Mouse (Mus musculus) megakaryocyte, adult 5-6 weeks (primary cell): ENCODE measurements around the gene Tcap. TPM values are rescaled to one million over a fixed set of nuclear protein-coding genes. Genes with fewer than 3 reads are reported as not detected.

ENCODE experiments used
- ATAC-seq: 2 replicates; pipeline ENCODE4 v1.8.0; 2016; ENCODE audit warnings: mild to moderate bottlenecking, inconsistent platforms; ENCODE audit not compliant: poor library complexity, severe bottlenecking
- total RNA-seq, 2 experiments: library from RNA; stranded (forward) in 1 of 2; stranded (reverse) in 1 of 2; fragments of 153-499, 151-499 nt in 1 of 2; fragments of 221-1000, 200-1000 nt in 1 of 2; gene quantifications; 2 replicates each; pipeline versions ENCODE4 v1.2.3 to v1.2.4; 2015 to 2017

The Tcap gene
- total RNA-seq (2015) (not detected in 2 replicates), total RNA-seq (2017) (not detected in 2 replicates)

DNA sequence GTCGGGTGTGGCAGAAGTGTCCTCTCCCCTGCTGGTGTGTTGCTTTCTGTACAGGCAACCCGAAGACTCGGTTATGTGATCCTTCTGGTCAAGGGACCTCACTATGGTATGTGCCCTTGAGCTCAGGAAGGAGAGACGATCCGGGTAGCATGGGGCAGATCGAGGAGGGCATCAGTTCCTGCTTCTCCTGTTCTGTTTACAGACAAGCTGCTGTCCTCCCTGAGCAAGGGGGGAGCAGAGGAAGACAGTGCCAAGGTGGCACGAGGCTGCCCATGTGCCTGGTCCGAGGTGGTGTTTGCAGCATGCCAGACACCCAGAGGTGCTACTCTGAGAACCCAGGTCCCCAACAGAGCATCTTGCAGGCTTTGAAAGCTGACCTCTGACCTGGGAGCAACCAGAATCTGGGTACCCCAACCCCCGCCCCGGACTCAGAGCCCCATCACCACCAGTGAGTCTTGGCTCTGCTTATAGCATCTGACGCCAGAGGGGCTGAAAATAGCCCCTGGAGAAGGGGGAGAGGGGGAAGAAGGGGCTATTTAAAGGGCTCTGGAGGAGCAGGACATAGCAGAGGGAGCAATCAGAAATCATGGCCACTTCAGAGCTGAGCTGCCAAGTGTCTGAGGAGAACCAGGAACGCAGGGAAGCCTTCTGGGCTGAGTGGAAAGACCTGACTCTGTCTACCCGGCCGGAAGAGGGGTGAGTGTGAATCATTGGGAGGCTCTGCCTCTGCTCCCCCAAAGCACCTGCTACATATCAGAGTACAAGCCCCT lies at the start of gene Tcap:
Tcap (plus strand) TSS at position 551 of the 770 bp plus-strand sequence.
- ATAC-seq, result no peak

DNA sequence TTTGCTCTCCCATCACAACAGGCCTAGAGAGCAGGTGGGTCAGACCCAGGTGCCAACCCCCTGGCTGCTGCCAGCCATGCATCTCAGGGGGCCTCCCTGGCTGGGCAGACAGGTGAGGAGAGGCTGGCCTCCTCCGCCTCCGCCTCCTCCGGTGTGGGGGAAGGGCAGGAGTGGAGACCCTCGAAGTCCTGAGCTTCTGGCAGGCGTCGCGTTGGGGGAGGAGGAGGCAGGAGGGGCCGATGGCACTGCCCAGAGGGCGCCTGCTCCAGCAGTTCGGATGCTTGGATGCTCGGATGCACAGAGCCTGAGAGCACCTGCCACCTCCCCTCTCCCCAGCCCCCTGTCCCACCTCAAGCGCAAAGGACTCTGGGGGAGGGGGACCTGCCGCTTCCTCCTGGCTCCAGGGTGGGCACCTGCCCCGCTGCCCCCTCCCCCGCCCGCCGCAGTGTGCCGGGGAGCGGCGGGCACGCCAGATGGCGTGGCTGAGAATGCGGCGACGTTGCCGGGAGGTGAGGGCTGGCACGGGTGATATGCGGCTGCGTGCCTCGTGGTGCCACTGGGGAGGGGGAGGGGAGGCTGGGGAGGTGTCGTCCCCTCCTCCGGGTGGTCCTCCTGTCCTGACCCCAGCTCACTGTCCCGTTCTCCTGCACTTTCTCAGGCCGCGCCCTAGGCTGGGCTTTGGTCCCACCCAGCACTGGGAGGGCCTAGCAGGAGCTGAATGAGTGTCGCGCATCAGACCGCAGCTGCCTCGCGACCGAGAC lies 49.5 kb upstream of the Tcap start:
- no peak for ATAC-seq

DNA sequence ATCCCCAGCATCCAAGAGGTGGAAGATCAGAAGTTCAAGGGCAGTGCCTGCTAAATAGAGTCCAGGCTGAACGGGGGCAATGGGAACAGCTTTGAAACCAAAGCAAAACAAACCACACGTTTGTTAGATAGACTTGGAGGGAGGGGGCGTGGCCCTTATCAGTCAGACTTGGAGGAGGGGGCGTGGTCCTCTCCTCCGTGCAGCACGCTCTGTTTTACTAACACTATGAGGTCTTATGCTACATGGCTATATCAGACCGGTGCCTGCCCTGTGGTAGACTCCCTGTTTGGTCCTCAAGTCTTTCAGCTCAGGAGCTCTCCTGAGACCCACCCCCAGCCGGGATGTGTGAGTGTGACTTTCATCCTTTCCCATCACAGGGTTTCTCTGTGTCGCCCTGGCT lies 48.4 kb upstream of the Tcap start:
- ATAC-seq, result no peak

DNA sequence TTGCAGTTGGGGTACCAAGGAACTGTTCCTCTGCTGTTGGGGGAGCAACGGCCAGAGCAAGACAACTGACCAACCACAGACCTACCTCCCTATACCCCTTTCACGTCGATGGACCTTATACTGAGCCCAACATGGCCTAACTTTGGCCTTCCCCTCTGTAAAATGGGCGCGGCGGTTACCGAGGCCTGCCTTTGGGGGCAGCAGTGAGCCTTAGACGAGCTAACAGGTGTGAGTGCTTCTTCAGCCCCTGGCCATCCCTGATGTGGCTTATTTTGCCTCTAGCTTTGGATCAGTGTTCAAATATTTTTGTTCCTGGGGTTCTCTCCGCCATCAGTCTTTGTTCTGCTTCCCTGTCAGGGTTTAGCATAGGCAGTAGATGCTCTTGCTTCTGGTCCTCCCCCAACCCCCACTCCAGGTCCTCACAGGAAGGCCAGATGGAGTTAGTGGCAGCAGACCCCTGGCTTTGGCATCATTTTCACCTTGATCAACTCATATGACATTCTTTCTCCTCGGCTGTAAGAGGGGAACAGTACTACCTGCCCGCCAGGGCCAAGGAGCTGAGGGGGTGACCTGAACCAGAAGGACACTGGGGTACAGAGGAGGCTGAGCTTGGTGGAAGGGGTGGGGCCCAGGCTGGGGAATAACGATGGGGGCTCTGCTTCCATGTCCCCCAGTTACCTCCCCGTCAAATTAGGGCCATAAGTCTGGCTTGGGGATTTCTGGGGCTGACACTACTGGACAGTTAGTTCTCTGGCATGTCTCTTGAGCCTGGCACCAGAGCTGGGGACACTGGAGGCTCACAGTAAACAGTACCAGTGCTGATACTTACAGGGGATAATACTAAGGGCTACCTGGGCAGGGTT lies 47.1 kb upstream of the Tcap start:
- ATAC-seq, result no peak

DNA sequence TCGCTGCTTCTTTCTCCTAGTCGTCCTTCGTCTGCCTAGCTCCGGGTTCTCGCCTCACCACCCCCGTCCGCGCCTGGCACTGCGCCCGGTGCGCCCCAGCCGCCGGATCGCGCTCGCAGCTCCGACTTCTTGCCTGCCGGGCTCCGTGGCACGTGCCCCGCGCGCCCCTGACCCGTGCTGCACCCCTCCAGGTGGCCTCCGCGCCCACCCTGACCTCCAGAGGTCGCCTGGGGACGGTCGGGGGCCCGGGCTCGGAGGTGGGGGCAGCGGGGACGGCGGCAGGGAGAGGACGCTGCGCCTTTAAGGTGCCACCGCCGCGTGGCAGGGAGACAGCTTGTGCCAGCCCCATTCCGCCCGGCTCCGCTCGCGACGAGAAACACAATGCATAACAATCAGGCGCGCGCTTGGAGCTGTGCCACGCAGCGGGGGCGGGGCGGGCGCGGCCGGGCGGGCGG lies 45.1 kb upstream of the Tcap start:
- no peak for ATAC-seq

DNA sequence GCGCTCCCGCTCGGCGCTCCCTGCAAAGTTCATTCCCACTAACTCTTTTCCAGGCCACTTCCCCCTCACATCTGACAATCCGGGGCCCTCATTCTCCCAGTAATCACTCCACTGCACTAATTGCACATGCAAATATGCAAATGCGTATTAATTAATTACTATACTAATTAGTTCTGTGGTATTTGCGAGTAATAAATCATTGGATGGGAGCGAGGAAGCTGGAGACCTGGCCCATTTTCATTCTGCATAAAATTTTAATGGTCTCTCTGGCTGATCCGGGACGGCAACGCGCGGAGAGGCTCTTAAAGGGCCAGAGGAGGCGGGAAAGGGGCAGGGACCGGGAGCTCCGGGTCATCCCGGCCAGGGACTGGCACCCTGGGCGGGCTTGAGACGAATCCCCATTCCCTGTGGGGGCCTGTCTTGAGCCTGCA lies 44.5 kb upstream of the Tcap start:
- no peak for ATAC-seq

DNA sequence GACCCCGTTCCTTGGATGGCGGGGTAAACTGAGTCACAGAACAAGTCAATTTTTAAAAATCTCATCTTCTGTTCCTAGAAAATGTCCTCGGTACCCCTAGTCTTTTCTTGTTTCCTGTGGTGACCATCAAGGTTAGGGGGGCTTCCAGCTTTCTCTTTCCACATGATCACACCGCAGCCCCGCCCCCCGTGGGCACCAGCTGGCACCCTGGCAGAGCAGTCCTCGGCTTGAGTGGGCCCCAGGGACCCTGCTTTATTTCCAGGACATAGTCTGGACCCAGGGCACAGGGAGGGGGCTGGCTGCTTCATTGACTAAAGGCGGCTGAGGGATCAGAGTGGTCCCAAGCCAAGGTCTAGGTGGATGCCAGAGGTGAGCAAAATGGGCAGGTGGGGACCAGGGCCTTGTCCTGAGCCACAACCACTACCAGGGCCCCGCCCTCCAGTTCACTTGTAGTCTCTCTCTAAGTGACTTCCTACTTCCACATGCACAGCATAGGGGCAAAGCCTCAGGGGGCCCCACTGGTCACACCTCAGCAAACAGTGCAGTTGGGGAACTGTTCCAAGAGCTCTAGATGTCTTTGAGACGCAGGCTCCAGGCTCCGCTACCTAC lies 43.8 kb upstream of the Tcap start:
- no peak for ATAC-seq

DNA sequence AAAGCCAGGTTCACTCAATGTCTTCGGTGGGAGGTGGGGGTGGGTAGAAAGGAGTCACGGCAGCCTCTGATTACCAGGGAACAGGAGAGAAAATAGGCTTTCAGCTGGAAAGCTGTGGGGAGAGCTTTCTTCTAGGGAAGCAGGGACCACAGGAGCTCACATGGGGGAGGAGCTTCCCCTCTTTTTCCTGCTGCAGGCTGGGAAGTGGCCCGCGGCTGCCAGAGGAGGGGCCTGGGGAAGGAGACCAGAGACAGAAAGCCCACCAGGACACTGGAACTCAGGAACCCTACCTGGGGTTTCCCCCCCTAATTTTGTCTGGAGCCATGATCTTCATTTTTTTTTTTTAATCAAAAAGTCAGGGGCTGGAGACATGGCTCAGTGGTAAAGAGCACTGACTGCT lies 43.0 kb upstream of the Tcap start:
- ATAC-seq, result no peak

DNA sequence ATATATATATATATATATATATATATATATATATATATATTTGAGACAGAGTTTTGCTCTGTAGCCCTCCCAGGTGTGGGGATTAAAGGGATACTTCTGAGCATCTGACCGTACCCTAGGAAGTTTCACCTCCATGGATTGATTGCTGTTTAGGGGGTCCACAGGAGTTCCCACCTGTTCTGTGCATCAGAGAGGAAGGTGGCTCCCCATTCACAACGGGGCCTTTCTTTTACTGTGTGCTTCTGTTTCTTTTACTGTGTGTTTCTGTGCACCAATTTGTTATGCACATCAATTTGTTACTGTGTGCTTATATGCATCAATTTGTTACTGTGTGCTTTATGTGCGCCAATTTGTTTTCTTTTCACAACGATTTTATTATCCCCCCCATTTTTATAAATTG lies 42.4 kb upstream of the Tcap start:
- no peak for ATAC-seq

DNA sequence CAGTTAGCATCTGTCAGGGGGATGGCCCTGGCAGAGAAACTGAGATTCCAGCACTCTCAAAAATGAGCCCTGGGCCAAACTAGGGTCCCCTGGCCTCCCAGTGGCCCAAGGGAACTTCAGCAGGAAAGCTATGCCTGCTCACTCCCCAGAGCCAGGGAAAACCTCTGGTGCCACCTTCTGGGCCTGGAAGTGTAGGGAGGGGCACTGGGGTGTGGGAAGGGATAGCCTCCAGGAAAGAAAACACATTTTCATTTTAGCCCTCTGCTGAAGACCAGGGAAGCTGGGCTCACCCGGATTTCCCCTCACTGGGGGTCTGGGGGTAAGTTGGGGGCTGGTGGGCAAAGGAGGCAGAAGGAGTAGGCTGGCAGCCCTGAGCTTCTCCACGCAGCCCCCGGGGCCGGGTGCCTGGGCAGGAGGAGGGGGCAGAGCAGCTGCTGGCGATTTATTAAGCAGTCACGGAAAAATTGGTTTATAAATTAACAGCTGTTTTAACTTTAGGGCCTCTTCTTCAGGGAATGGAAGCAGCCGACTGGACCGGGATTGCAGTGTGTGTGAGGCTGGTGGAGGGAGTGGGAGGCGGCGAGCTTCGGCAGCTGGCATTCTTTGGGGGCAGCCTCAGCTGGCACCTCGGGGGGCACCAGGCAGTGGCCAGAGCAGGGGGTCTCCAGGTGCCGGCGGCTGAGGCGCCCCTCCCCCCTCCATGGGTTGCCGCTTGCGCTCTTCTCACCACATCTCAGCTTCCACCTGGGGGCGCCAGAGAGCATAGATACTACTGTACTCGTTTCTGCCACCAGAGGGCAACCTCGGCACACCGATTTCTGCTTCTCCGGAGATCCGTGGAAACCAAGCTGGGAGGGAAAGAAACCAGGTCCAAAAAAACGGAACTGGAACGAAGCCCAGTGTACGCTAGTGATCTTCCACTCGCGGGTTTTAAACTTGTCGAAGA lies 41.3 kb upstream of the Tcap start:
- peak; percentile 96 for ATAC-seq

DNA sequence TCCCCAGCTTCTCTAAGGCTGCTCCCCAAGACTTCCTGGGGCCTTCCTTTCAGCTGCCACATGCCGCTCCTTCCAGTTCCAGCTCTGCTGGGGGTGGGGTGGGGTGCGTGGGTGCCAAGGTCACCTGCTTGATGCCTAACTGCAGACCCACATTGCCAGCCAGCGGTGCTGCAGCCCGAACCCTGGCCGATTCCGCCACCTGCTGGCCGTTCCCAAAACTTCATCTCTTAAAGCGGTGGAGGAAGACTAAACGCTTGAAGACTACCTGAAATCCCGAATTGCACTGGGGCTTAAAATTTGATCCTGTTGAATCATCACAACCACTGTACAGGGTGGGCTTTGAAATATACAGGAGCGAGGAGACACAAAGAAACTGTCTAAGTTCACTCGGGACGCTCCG lies 38.4 kb upstream of the Tcap start:
- peak; percentile 56 for ATAC-seq

DNA sequence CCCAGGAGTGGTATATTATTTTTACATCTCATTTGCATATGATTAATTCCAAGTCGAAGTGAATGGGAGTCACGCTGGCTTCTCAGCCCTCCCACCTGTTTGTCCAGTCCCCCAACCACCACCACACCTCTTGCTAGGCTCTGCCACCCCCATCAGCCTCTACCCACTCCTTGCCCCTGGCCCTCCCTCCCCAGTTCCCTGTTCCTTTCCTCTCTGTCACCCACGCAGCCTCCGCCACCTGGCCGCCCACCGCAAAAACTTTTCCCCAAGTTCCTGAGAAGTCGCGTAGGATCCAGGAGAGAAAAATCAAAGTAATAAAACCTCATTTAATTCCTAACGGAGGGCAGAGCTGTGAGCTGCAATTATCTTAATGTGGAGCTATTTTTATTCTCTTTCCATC lies 37.4 kb upstream of the Tcap start:
- ATAC-seq, result no peak

DNA sequence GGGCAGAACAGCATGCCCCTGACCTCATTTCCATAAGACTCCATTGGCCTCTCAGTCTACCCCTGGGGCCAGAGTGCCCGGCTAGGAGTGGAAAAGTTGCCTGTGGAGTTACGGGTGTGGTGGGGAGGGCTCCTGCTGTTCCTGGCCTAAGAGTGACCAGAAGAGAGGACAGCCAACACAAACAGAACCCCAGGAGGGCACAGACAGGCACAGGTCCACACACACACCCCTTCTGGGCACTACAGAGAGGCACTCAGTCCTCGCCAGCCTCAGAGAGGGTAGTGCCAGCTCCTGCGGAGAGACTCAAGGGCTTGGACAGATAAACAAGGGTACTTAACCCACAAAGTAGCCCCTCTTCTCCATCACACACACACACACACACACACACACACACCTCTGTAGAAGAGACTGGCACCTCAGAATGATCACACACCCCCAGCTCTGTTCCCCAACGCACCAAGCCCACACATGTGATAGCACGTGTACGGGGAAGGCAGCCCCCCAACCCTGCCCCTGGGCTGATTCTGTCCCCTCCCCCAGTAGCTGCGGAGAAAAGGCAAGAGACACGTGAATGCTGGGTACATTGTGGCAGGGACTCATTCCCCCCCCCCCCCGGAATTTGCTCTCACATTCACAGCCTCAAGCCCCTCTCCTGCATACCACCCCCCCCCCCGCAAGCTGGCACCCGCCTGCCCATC lies 36.1 kb upstream of the Tcap start:
- ATAC-seq, result no peak

DNA sequence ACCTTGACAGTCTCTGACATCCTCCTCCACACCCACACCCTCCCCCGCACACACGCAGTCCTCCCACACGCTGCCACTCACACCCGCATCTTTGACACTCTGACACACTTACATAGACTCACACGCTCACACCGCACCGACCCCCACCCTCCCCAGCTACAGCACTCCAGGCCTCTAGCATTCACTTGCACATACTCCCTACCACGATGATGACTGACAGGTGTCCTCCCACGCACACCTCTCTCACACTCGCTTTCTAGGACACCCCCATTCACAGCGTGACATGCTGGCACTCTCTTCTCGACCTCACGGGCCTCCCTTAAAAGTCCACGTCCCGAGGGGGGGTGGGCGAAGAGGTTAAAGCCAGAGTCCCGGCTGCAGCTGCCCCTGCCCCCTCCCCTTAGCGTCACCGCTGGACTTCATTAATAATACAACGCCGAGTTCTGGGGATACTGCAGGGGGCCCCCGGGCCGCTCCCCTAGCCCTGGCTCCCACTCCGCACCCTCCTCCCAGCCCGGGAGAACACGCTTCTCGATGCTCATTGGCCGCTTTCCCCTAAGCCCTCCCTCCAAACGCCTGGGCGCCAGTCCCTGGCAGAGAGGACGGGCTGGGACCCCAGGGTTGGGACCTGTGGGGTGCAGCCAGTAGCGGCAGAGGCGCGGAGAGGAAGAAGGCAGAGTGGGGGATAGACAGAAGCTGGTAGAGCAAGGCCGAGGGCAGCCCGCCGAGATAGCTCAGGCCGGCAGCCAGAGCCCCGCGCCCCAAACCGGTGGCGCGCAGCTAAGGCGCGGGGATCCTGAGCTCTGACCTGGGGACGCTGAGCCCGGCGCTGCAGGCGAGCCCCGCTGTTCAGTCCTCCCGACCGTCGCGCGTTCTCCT lies 35.3 kb upstream of the Tcap start, which contains the start of gene Ppp1r1b:
Ppp1r1b (plus strand) TSS at position 322 of the 879 bp plus-strand sequence.
- no peak for ATAC-seq

DNA sequence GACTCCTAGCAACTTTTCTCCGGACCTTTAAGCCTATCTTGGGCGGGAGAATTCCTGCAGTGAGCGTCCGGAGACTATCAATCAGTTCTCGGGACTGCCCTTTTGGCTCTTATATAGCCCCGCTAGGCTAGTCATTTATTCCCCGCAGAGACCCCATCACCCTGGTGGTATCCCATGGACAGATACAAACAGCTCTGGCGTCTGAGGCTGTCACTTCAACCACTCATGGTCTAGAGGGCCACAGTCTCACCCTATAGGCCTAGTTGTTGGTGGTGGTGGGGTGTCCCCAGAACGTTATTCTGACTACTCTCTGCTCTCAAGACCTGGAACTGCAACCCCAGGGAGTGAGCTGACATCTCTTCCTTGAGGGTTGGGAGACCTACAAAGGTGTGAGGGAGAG lies 34.3 kb upstream of the Tcap start:
- no peak for ATAC-seq

DNA sequence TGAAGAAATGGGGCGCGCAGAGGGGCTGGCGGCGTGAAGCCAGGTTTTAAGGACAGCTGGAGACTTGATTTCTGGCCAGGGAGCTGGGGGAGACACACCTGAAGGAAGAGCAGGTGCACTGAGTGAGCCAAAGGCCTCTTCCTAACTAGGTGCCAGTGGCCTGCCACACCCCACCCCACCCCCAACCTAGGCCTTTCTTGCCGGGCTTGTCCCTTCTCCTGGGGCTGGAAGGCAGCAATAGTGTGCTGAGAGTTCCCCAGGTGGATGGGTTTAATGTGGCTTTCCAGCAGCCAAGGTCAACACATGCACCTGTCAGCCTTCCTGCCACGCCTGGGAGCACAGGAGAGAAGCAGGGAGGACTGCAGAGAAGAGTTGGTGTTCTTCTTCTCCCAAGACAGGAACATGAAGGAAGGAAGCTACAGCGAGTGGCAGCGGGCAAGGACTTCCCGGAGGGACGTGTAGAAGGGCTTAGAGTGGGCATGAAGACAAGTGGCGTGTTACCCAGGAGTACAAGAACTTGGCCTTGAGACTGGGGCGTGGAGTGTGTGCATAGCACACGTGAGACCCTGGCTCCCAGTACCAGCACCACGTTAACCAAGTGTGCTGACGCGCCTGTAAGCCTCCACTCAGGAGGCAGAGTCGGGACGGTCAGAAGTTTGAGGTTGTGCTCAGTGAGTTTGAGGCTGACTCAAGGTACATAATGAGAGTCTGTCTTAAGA lies 31.2 kb upstream of the Tcap start:
- ATAC-seq, result no peak

DNA sequence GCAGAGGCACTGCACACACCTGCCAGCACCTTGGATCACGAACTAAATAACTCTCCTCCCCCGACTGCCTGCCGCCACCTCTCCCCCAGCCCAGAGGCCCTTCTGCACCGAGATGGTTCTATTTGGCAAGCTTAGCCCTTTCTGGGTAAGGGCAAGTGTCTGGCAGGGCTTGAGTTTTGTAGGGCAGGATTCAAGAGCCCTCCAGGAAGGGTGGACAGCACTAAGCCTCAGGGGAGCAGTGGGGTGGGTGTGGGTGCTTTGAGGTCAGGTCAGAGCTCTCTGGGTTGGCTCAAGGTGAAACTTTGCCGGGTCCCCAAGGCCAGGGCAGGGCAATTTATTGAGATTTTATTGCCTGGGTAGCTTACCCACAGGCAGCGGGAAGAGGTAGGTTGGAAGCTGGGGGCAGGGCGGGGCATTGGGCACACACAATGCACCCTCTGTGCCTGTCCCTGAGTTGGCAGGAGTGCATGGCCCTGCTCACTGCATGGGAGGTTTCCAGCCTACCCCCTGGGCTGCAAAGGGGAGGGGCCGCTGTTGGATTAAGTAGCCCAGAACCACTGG lies 29.9 kb upstream of the Tcap start:
- no peak for ATAC-seq
